Mouse (Mus musculus) brain, embryonic 14.5 days (tissue): ENCODE results near the gene Cacna1d.

Experiments
- CTCF ChIP-seq: fragments of 200-500 bp; IDR thresholded peaks from 2 replicates; pipeline ENCODE4 v1.5.1; 2012; ENCODE audit warnings: inconsistent platforms, mild to moderate bottlenecking, moderate library complexity, borderline replicate concordance; ENCODE audit not compliant: insufficient read depth, insufficient read length; ENCODE audit errors: extremely low read depth
- POLR2A ChIP-seq: fragments of 200-500 bp; IDR thresholded peaks from 2 replicates; pipeline ENCODE4 v1.6.1; 2012; ENCODE audit warnings: mild to moderate bottlenecking, inconsistent platforms, borderline replicate concordance; ENCODE audit not compliant: poor library complexity, insufficient read depth, insufficient read length, severe bottlenecking; ENCODE audit errors: extremely low read depth

GRCm38 (mm10) chr14:29997345-29997744 lies 493.9 kb downstream of the Cacna1d start:
- no peak for TF ChIP-seq POLR2A
- no peak for TF ChIP-seq CTCF
